Mouse (Mus musculus) embryonic facial prominence, embryonic 14.5 days (tissue): ENCODE measurements around the gene Fmnl2. TPM values are rescaled to one million over a fixed set of nuclear protein-coding genes. Genes with fewer than 3 reads are reported as not detected.

ENCODE experiments used
- ATAC-seq: fragments of 200-750 bp; cut with Nextera tagmentation; 2 replicates; pipeline ENCODE4 v1.8.0; 2017; ENCODE audit warnings: low read depth, moderate number of reproducible peaks, moderate TSS enrichment
- DNase-seq: peaks from one replicate; pipeline ENCODE4 v3.0.0-alpha.2; 2015; ENCODE audit warnings: low spot score
- H3K27ac ChIP-seq: fragments of 300-500 bp; sonication (generic); replicated peaks from 2 replicates; pipeline ENCODE4 v1.5.1; 2014; ENCODE audit warnings: low read depth, mild to moderate bottlenecking, low read length, moderate library complexity
- H3K27me3 ChIP-seq: fragments of 300-500 bp; sonication (generic); replicated peaks from 2 replicates; pipeline ENCODE4 v1.6.1; 2014; ENCODE audit warnings: low read length; ENCODE audit not compliant: control insufficient read depth, insufficient read depth
- H3K36me3 ChIP-seq: fragments of 300-500 bp; sonication (generic); 2 replicates; pipeline ENCODE4 v1.6.1; 2014; ENCODE audit warnings: low read length, mixed read lengths; ENCODE audit not compliant: control insufficient read depth, insufficient read depth
- H3K4me1 ChIP-seq: fragments of 300-500 bp; sonication (generic); 2 replicates; pipeline ENCODE4 v1.6.1; 2014; ENCODE audit warnings: antibody characterized with exemption, low read length; ENCODE audit not compliant: control insufficient read depth, insufficient read depth
- H3K4me2 ChIP-seq: fragments of 300-500 bp; sonication (generic); 2 replicates; pipeline ENCODE4 v1.6.1; 2014; ENCODE audit warnings: low read depth, mild to moderate bottlenecking, low read length, moderate library complexity, mixed read lengths
- H3K4me3 ChIP-seq: fragments of 300-500 bp; sonication (generic); 2 replicates; pipeline ENCODE4 v1.5.1; 2014; ENCODE audit warnings: low read depth, mild to moderate bottlenecking, low read length
- H3K9ac ChIP-seq: fragments of 300-500 bp; sonication (generic); 2 replicates; pipeline ENCODE4 v1.6.1; 2014; ENCODE audit warnings: low read depth, mild to moderate bottlenecking, low read length, moderate library complexity, mixed read lengths
- H3K9me3 ChIP-seq: fragments of 300-500 bp; sonication (generic); 2 replicates; pipeline ENCODE4 v1.6.1; 2016; ENCODE audit warnings: low read length; ENCODE audit not compliant: control insufficient read depth
- WGBS: fragments of 180-500 bp; shearing (Covaris S2); extraction: QIAGEN DNeasy Blood & Tissue Kit; methylation state at CpG from one replicate; pipeline ENCODE4 v1.1.7; 2014; 5-methylcytosine and 5-hydroxymethylcytosine counted together
- polyA plus RNA-seq: library from polyadenylated mRNA; unstranded; fragments of >200 nt; fragmentation: Nextera tagmentation; extraction: Ambion mirVana; gene quantifications from 2 replicates; pipeline ENCODE4 v1.2.1, GENCODE M21; 2014

The Fmnl2 gene
- polyA plus RNA-seq, 1 experiment from 2014 or later: 10.4 TPM

DNA sequence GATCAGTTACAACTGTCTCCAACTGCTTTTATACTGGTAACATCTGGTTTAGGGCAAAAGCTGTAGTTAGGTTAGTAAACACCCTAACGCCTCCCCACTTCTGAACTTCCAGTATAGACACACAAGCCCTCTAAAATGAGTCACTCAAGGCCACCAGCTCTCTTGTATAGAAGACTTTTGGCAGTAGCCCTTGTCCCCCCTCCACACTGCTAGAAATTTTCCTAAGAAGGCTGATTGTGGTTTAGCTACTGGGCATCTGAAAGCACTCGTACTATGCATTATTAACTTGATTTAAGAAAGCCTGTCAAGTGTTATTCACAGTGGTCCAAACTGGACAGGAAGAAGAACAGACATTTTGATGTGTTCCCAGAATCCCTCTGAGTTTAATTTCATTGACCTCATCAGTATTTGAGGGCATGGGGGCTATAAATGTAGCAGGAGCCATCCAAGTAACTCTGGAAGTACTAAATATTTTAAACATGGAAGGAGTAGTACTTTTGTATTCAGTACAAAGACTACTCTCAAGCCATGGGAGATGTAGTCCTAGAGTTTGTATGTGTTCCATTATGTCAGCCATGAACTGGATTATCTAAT lies 222.1 kb downstream of the Fmnl2 start:
- 77% methylated on average over 2 of the region's 2 CpGs for WGBS
- Histone ChIP-seq H3K4me3 (no peak overlapping the region), H3K27me3 (no peaks in the 10 kb centered on the region), H3K9ac (no peak overlapping the region), H3K4me1 (no peaks in the 10 kb centered on the region), H3K9me3 (no peaks in the 10 kb centered on the region), H3K27ac (no peak overlapping the region), H3K36me3 (no peaks in the 10 kb centered on the region), H3K4me2 (no peak overlapping the region)
- DNase-seq (no peak), ATAC-seq (no peak)

DNA sequence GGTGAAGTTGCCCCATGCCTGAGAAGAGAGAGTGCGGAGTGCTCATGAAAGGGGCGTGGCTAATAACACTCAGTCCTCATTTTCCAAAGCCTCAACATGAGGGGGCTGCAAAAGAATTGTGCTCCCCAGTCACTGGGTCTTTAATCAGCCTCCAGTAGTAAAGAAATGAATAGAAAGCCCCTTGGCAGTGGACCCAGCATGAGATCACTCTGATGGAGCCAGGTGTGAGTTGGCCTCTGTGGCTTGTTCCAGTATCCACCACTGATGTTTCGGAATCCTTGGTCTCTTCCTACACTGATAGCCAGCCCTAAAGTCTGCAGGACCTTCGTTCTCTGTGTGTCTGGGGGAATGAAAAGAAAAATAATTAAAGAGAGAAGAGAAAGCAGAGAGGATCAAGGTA lies 224.4 kb downstream of the Fmnl2 start:
- no peaks in the 10 kb centered on the region for H3K27me3 ChIP-seq
- no peak overlapping the region for H3K9ac ChIP-seq
- ATAC-seq (no peak), DNase-seq (no peak)
- no peak overlapping the region for H3K4me3 ChIP-seq
- no peaks in the 10 kb centered on the region for H3K36me3 ChIP-seq
- H3K4me2 ChIP-seq: no peak overlapping the region
- no peaks in the 10 kb centered on the region for H3K4me1 ChIP-seq
- H3K9me3 ChIP-seq: no peaks in the 10 kb centered on the region
- H3K27ac ChIP-seq: no peak overlapping the region
- 90% methylated on average over 4 of the region's 4 CpGs for WGBS

DNA sequence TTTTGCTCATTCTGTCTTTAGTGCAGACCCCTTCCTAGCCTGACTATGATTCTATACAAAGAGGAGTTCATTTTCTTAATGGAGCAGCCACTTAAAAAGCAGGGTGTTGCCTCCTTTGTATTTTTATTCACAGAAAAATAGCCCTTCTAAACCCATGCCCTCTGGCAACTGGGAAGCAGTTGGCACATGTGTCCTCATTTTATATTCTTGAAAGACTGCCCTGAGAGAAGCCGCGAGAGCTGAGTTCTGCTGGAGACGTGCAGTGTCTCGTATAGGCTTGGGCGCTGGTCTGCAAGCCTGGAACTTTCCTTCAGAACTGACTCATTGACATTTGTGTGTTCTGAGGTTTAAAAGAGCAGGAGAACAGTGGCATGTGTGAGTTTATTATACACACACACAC lies 224.8 kb downstream of the Fmnl2 start:
- Histone ChIP-seq H3K4me3 (no peak overlapping the region), H3K4me1 (no peaks in the 10 kb centered on the region), H3K36me3 (no peaks in the 10 kb centered on the region), H3K27ac (no peak overlapping the region), H3K4me2 (no peak overlapping the region), H3K9ac (no peak overlapping the region), H3K9me3 (no peaks in the 10 kb centered on the region), H3K27me3 (no peaks in the 10 kb centered on the region)
- DNase-seq (no peak), ATAC-seq (no peak)
- 82% methylated on average over 5 of the region's 5 CpGs for WGBS

DNA sequence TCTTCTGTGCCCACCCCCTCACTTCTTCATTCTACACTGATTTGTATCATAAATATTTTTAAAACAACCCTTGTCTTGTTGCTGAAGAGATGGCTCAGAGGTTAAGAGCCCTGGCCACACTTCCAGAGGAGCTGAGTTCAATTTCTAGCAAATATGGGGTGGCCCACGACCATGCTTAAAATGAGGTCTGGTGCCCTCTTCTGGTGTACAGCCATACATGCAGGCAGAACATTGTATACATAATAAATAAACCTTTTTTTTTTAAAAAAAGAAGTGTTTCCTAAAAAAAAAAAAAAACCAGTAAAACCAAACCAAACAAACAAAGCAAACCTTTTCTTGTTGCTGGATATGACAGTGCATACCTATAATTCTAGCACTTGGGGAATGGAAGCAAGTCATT lies 225.6 kb downstream of the Fmnl2 start:
- Histone ChIP-seq H3K9me3 (no peaks in the 10 kb centered on the region), H3K9ac (no peak overlapping the region), H3K36me3 (no peaks in the 10 kb centered on the region), H3K4me2 (no peak overlapping the region), H3K4me1 (no peaks in the 10 kb centered on the region), H3K27ac (no peak overlapping the region), H3K27me3 (no peaks in the 10 kb centered on the region), H3K4me3 (no peak overlapping the region)
- ATAC-seq: no peak
- DNase-seq: no peak
- WGBS: 25% methylated on average over 1 of the region's 1 CpGs

DNA sequence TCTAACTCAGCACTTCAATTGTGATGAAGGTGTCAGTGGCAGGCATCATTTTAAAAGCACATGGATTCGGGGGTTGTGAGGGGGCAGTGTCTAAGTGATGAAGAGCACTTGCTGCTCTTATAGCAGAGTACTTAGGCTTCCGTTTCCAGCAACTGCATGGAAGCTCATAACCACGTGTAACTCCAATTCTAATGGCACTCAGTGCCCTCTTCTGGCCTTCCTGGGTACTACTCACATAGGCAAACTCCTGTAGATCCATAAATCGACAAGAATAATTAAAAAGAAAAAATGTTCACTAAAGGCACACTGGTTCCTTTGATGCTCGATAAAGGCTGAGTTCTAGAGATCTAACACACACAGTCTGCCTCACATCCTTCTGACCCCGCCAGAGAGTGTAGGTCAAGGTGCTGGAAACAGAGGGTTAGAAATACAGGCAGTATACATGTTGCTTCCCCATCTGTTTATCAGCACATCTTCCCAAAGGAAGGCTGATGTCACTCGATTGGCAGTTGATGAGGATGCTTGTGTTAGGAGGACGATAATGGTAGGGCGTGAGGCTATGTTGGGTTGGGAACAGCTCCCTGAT lies 228.1 kb downstream of the Fmnl2 start:
- WGBS: 53% methylated on average over 9 of the region's 9 CpGs
- ATAC-seq: no peak

DNA sequence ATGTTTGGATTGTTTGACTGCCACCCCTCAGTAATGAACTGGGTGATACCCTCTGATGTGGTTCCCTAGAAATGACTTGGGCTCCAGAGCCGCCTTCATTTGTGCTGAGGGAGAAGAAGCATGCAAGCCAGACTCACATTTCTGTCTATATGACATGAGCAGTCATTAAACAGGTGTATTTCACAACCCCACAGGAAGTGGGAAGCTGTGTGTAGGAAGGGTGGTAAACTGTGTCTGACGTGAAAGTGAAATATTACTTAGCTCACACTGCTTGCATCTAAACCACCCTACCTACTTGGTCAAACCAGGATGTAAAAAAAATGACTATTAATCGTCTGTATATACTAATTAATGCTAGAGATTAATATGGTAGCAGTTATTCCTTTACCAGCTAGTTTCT lies 231.1 kb downstream of the Fmnl2 start:
- H3K27ac ChIP-seq: no peak overlapping the region

More for the DNA sequence above, 228.1 kb downstream of the Fmnl2 start:
- no peaks in the 10 kb centered on the region for H3K9me3 ChIP-seq
- H3K36me3 ChIP-seq: no peaks in the 10 kb centered on the region
- H3K9ac ChIP-seq: no peak overlapping the region
- peak; percentile 50 for DNase-seq
- H3K27ac ChIP-seq: no peak overlapping the region
- H3K4me2 ChIP-seq: no peak overlapping the region
- no peaks in the 10 kb centered on the region for H3K4me1 ChIP-seq
- no peak overlapping the region for H3K4me3 ChIP-seq
- H3K27me3 ChIP-seq: no peaks in the 10 kb centered on the region

DNA sequence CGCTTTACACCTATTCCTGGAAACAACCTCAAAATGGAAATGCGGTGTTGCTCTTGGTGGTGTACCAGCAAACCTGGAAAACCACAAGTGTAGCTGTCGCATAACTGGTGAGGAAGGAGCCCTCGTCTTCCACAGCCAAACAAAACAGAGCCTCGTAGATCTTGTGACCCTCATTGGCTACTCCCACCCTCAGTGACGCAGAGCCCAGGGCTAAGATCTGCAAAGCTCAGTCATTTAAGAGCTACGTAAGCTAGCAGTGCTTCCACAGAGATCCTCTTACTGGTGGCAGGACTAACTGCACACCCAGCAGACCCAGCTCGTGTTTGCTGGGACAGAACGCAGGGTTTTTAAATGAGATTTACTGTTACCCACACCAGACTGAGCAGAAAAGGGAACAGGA lies 237.4 kb downstream of the Fmnl2 start:
- no peaks in the 10 kb centered on the region for H3K27me3 ChIP-seq
- DNase-seq (peak; percentile 67), ATAC-seq (peak; percentile 77)
- H3K4me2 ChIP-seq: no peak overlapping the region
- no peaks in the 10 kb centered on the region for H3K9me3 ChIP-seq
- H3K27ac ChIP-seq: peak overlapping the region; percentile 36; the same call in 1 of the 2 replicates
- H3K4me1 ChIP-seq: no peaks in the 10 kb centered on the region
- no peak overlapping the region for H3K4me3 ChIP-seq
- H3K36me3 ChIP-seq: peaks cover 4% of the 10 kb centered on the region; the same call in 1 of the 2 replicates
- no peak overlapping the region for H3K9ac ChIP-seq
- WGBS: 79% methylated on average over 9 of the region's 9 CpGs

More for the DNA sequence above, 231.1 kb downstream of the Fmnl2 start:
- H3K27me3 ChIP-seq: no peaks in the 10 kb centered on the region
- DNase-seq (no peak), ATAC-seq (no peak)
- WGBS: 90% methylated on average over 3 of the region's 3 CpGs
- H3K9ac ChIP-seq: no peak overlapping the region
- no peak overlapping the region for H3K4me3 ChIP-seq
- H3K36me3 ChIP-seq: no peaks in the 10 kb centered on the region
- no peaks in the 10 kb centered on the region for H3K9me3 ChIP-seq
- H3K4me2 ChIP-seq: no peak overlapping the region
- H3K4me1 ChIP-seq: no peaks in the 10 kb centered on the region

DNA sequence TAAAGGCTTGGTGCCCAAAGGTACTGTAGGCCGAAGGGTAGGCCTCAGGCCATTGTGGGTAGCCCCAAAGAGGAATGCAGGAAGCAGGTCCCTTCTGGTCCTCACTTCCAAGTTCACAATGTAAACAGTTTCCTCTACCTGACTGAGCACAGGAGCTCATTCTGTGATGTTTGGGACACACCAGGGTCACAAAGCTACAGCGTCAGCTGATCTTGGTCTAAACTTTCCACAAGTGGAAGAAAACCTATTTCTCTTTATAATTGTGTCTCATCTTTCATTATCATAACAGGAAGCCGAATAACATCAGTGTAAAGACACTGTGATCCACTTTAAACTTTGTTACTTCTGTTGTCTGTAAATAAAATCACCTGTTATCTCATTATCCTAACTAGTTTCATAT lies 237.8 kb downstream of the Fmnl2 start:
- H3K27me3 ChIP-seq: no peaks in the 10 kb centered on the region
- H3K9me3 ChIP-seq: no peaks in the 10 kb centered on the region

DNA sequence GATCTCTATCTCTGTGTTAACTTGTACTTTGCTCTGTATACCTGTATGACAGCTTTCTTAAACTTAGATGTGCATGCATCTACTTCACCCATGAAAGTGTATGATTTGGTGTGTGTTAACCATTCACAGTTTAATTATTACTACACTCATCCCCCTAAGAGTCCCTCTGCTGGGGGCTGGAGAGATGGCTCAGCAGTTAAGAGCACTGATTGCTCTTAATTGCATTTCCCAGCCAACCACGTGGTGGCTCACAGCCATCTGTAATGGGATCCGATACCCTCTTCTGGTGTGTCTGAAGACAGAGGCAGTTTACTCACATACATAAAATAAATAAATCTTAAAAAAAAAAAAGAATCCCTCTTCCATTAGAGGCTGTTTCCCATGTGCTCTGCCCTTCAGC lies 242.4 kb downstream of the Fmnl2 start:
- Histone ChIP-seq H3K4me2 (no peak overlapping the region), H3K27me3 (no peaks in the 10 kb centered on the region), H3K4me3 (no peak overlapping the region), H3K27ac (no peak overlapping the region), H3K36me3 (peaks cover 35% of the 10 kb centered on the region), H3K9me3 (no peaks in the 10 kb centered on the region), H3K9ac (no peak overlapping the region), H3K4me1 (no peaks in the 10 kb centered on the region)
- no peak for DNase-seq
- peak; percentile 53; the same call in 1 of the 2 replicates for ATAC-seq
- WGBS: 35% methylated on average over 2 of the region's 2 CpGs

More for the DNA sequence above, 237.8 kb downstream of the Fmnl2 start:
- Histone ChIP-seq H3K4me2 (no peak overlapping the region), H3K4me3 (no peak overlapping the region), H3K36me3 (peaks cover 4% of the 10 kb centered on the region; the same call in 1 of the 2 replicates), H3K9ac (no peak overlapping the region), H3K4me1 (no peaks in the 10 kb centered on the region), H3K27ac (peak overlapping the region; percentile 36; the same call in 1 of the 2 replicates)
- ATAC-seq: no peak
- 93% methylated on average over 3 of the region's 3 CpGs for WGBS
- no peak for DNase-seq
